Mouse (Mus musculus) gastrocnemius, adult 2 months (tissue): Measurements from ENCODE around the gene Arl11. TPM values are rescaled to one million over a fixed set of nuclear protein-coding genes. Genes with fewer than 3 reads are reported as not detected.
A peak's percentile ranks its signal among the peaks of the same experiment; 100 is the strongest.

Experiments used
- DNase-seq: peaks from one replicate; pipeline ENCODE4 v3.0.0; 2022
- H3K27ac ChIP-seq: fragments of 200-600 bp; 2 replicates; pipeline ENCODE4 v1.8.1; 2022; ENCODE audit warnings: mild to moderate bottlenecking
- H3K4me3 ChIP-seq: fragments of 200-600 bp; 2 replicates; pipeline ENCODE4 v1.8.1; 2022; ENCODE audit warnings: mild to moderate bottlenecking, moderate library complexity
- CTCF ChIP-seq: fragments of 200-600 bp; IDR thresholded peaks from 2 replicates; pipeline ENCODE4 v1.8.1; 2022; ENCODE audit warnings: antibody characterized with exemption, mild to moderate bottlenecking, moderate library complexity
- intact Hi-C: fragments of 180-260 bp; cut with DNase I; formaldehyde crosslinking; loops from one replicate; pipeline ENCODE4 v1.15.1; 2025
- total RNA-seq, 2 experiments: library from RNA; stranded (reverse); gene quantifications; 2 replicates each; pipeline ENCODE4 v1.2.3; 2021

The Arl11 gene
- total RNA-seq, 2 experiments from 2014 or later, result 0.54 to 0.56 TPM

- H3K27ac ChIP-seq, result no peak overlapping the region
- intact Hi-C loops, result no loop called here
- no peak for TF ChIP-seq CTCF
- no peak for DNase-seq
- H3K4me3 ChIP-seq, result no peak overlapping the region
Measured at GRCm38 (mm10) chr14:61344590-61344989, 35.0 kb downstream of the Arl11 start.

- intact Hi-C loops, result no loop called here
- no peak overlapping the region for H3K4me3 ChIP-seq
- no peak overlapping the region for H3K27ac ChIP-seq
- no peak for DNase-seq
- TF ChIP-seq CTCF, result peak; percentile 31; the same call in 1 of the 2 replicates
Measured at GRCm38 (mm10) chr14:61346827-61347698, 37.5 kb downstream of the Arl11 start.

GRCm38 (mm10) chr14:61349876-61350275, 40.3 kb downstream of the Arl11 start:
- peak; percentile 25 for DNase-seq
- intact Hi-C loops, result no loop called here
- Histone ChIP-seq H3K27ac (peak overlapping the region; percentile 41; the same call in 1 of the 2 replicates), H3K4me3 (no peak overlapping the region)
- no peak for TF ChIP-seq CTCF

- Histone ChIP-seq H3K4me3 (no peak overlapping the region), H3K27ac (no peak overlapping the region)
- no peak for DNase-seq
- intact Hi-C loops, result no loop called here
- no peak for TF ChIP-seq CTCF
Measured at GRCm38 (mm10) chr14:61350808-61351207, 41.3 kb downstream of the Arl11 start.

GRCm38 (mm10) chr14:61354251-61355235, 45.0 kb downstream of the Arl11 start:
- DNase-seq, result no peak
- no peak for TF ChIP-seq CTCF
- peak overlapping the region; percentile 31; the same call in 1 of the 2 replicates for H3K27ac ChIP-seq
- H3K4me3 ChIP-seq, result no peak overlapping the region
- intact Hi-C loops, result no loop called here

GRCm38 (mm10) chr14:61360131-61360980, 50.8 kb downstream of the Arl11 start, which contains the start of gene Ebpl:
Gene Ebpl (minus strand): TSS chr14:61360439.
- peak; percentile 97 for DNase-seq
- intact Hi-C loops, result no loop called here
- TF ChIP-seq CTCF, result peak; percentile 32; the same call in 1 of the 2 replicates
- peak within 1 kb of the TSS; percentile 93 for H3K27ac ChIP-seq
- H3K4me3 ChIP-seq, result peak within 1 kb of the TSS; percentile 84

- intact Hi-C loops, result no loop called here
- Histone ChIP-seq H3K27ac (peak overlapping the region; percentile 93), H3K4me3 (peak overlapping the region; percentile 84)
- no peak for DNase-seq
- TF ChIP-seq CTCF, result no peak
Measured at GRCm38 (mm10) chr14:61360981-61361511, 51.5 kb downstream of the Arl11 start.

Other genes starting within 250 kb of the Arl11 start
- gene Sacs, start 171.3 kb upstream of the Arl11 start, total RNA-seq, result 10 to 100 TPM in 1 of 2 experiments, 1 to 10 TPM in 1; 8.3 to 17.9 TPM
- 100 to 1,000 TPM; 126 to 144 TPM for gene Sgcg, start 51.3 kb upstream of the Arl11 start, total RNA-seq
- 1 to 10 TPM; 1.1 to 1.2 TPM for gene Ebpl, start 50.7 kb downstream of the Arl11 start, total RNA-seq
- gene Kpna3, start 130.1 kb downstream of the Arl11 start, total RNA-seq, result 100 to 1,000 TPM; 111 to 118 TPM
- 10 to 100 TPM; 43.7 to 55.9 TPM for gene Spryd7, start 247.1 kb downstream of the Arl11 start, total RNA-seq